Mouse (Mus musculus) lung, postnatal 0 days (tissue): ENCODE results near the gene Gucy2g. TPM values are rescaled to one million over a fixed set of nuclear protein-coding genes. Genes with fewer than 3 reads are reported as not detected.

Experiments used
- ATAC-seq: fragments of 200-750 bp; cut with Nextera tagmentation; 2 replicates; pipeline ENCODE4 v1.8.0; 2017; ENCODE audit warnings: moderate library complexity
- DNase-seq: peaks from one replicate; pipeline ENCODE4 v3.0.0-alpha.2; 2016; ENCODE audit warnings: low spot score
- H3K27ac ChIP-seq: fragments of 300-500 bp; sonication (generic); 2 replicates; pipeline ENCODE4 v1.5.1; 2014; ENCODE audit warnings: antibody characterized with exemption, mild to moderate bottlenecking, low read length, mixed read lengths
- H3K27me3 ChIP-seq: fragments of 300-500 bp; sonication (generic); replicated peaks from 2 replicates; pipeline ENCODE4 v1.6.1; 2014; ENCODE audit warnings: low read length, mixed read lengths; ENCODE audit not compliant: insufficient read depth
- H3K36me3 ChIP-seq: fragments of 300-500 bp; sonication (generic); 2 replicates; pipeline ENCODE4 v1.6.1; 2014; ENCODE audit warnings: low read length, mixed read lengths; ENCODE audit not compliant: insufficient read depth
- H3K4me1 ChIP-seq: fragments of 300-500 bp; sonication (generic); 2 replicates; pipeline ENCODE4 v1.6.1; 2014; ENCODE audit warnings: antibody characterized with exemption, low read depth, low read length, mixed read lengths; ENCODE audit not compliant: insufficient read depth
- H3K4me2 ChIP-seq: fragments of 300-500 bp; sonication (generic); replicated peaks from 2 replicates; pipeline ENCODE4 v1.6.1; 2014; ENCODE audit warnings: low read depth, mild to moderate bottlenecking, low read length, moderate library complexity, mixed read lengths
- H3K4me3 ChIP-seq: fragments of 300-500 bp; sonication (generic); 2 replicates; pipeline ENCODE4 v1.5.1; 2014; ENCODE audit warnings: low read depth, low read length
- H3K9ac ChIP-seq: fragments of 300-500 bp; sonication (generic); replicated peaks from 2 replicates; pipeline ENCODE4 v1.6.1; 2014; ENCODE audit warnings: low read depth, mild to moderate bottlenecking
- H3K9me3 ChIP-seq: fragments of 300-500 bp; sonication (generic); 2 replicates; pipeline ENCODE4 v1.6.1; 2016; ENCODE audit warnings: low read length, mixed read lengths
- CTCF ChIP-seq: IDR thresholded peaks from 2 replicates; pipeline ENCODE4 v1.5.1; 2016; ENCODE audit warnings: antibody characterized with exemption, mild to moderate bottlenecking
- EP300 ChIP-seq: IDR thresholded peaks from 2 replicates; pipeline ENCODE4 v1.6.1; 2016; ENCODE audit warnings: antibody characterized with exemption, mild to moderate bottlenecking, control low read depth
- WGBS: fragments of 180-500 bp; shearing (Covaris S2); extraction: QIAGEN DNeasy Blood & Tissue Kit; methylation state at CpG from one replicate; pipeline ENCODE4 v1.1.7; 2014; 5-methylcytosine and 5-hydroxymethylcytosine counted together
- polyA plus RNA-seq: library from polyadenylated mRNA; unstranded; fragments of >200 nt; fragmentation: Nextera tagmentation; extraction: Ambion mirVana; gene quantifications from 2 replicates; pipeline ENCODE4 v1.2.1, GENCODE M21; 2015

The Gucy2g gene
- polyA plus RNA-seq, 1 experiment from 2014 or later: 0.05 TPM

DNA sequence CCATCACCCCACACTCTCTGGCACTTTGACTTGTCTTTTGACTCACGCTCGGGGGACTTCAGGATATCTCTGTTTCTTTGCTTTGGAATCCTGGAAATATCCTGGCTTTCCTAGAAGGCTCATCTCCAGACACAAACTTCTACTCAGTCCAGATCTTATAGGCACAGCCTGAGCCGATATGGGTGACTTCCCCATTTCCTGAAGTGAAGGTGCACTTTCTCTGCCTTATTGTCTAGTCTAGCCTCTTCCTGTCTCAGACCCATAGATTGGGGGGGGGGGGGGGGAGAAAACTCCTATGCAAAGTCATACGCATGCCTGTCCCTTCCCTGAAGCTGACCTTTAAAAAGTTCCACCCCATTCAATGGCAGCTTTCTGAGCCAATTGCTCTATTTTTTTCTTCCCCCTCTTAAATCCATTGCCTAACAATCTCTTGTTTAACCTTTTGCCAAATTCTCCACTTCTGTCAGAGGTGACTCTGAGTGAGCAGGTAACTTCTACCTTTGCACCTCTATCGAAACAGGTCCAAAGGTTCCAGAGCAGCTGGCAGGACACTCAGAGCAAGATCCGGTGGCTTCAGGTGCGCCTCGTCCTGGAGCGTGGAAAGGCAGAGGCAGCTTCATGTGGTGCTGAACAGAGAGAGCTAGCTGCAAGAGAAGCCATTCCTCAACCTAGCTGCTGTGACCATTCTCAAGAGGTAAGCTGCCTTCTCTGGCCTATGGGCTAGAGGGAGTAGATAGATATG lies 10.5 kb upstream of the Gucy2g start, which contains the start of gene Acsl5:
TSS of gene Acsl5 (plus strand) at position 556 of the 742 bp plus-strand sequence.
- DNase-seq: no peak
- no peak for TF ChIP-seq CTCF
- no peak for TF ChIP-seq EP300
- Histone ChIP-seq H3K27ac (no peak within 1 kb of the TSS), H3K27me3 (no peaks in the 10 kb centered on the region), H3K9ac (no peak within 1 kb of the TSS), H3K4me3 (no peak within 1 kb of the TSS), H3K36me3 (no peaks in the 10 kb centered on the region), H3K4me2 (peak within 1 kb of the TSS; percentile 81; the same call in 1 of the 2 replicates), H3K4me1 (peaks cover 12% of the 10 kb centered on the region), H3K9me3 (no peaks in the 10 kb centered on the region)
- ATAC-seq: no peak
- 77% methylated on average over 9 of the region's 9 CpGs for WGBS

DNA sequence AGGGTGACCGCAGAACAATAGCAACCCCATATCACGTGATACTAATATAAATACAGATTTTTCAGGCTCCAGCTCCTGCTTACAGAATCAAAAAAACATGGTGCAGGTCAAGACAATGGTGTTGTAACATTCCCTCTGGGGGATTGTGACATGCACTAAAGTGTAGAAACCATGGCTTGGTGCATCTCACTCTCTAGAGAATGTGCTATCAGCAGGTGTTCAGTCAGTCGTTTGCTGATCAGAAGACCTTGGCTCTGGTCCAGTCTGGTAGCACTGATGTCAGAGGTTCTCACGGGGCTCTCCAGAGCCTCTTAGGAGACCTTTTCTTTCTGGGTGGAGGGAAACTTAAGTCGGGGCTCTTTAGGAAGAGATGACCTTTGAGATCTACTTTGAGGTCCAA lies 9.4 kb upstream of the Gucy2g start:
- H3K4me3 ChIP-seq: no peak overlapping the region
- TF ChIP-seq CTCF (no peak), EP300 (no peak)

DNA sequence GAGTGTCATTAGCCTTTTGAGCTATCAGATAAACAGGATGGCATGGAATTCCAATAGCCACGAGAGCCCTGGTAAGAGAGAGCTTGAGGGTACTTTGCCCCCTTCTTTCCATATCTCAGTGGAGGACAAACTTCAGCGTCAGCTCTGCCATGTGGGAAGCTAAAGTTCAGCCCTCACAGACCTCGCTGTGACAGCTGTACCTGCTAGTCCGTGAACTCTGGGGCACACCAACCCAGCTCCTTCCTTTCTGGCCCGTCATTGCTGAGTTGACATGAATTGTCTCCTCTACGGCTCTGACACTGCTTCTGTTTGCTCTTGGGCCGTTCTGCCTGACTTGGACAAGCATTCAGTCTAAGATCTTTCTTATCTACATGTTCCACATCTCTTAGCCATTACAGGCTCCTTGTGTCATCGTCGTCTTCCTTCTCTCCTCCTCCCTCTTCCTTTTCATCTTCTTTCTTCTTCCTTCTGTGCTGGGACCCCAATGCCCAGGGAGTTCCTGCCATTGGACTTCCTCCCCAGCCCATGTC lies 7.0 kb upstream of the Gucy2g start:
- 30% methylated on average over 9 of the region's 9 CpGs for WGBS
- Histone ChIP-seq H3K36me3 (no peaks in the 10 kb centered on the region), H3K4me2 (no peak overlapping the region), H3K9ac (no peak overlapping the region), H3K4me1 (peaks cover 9% of the 10 kb centered on the region; the same call in 1 of the 2 replicates), H3K27ac (no peak overlapping the region), H3K4me3 (no peak overlapping the region), H3K9me3 (no peaks in the 10 kb centered on the region), H3K27me3 (no peaks in the 10 kb centered on the region)
- TF ChIP-seq CTCF: no peak
- no peak for TF ChIP-seq EP300
- DNase-seq (no peak), ATAC-seq (no peak)

More for the DNA sequence above, 9.4 kb upstream of the Gucy2g start:
- no peak overlapping the region for H3K9ac ChIP-seq
- no peaks in the 10 kb centered on the region for H3K36me3 ChIP-seq
- no peak overlapping the region for H3K4me2 ChIP-seq
- H3K27ac ChIP-seq: no peak overlapping the region
- DNase-seq (no peak), ATAC-seq (no peak)
- H3K9me3 ChIP-seq: no peaks in the 10 kb centered on the region
- H3K4me1 ChIP-seq: peaks cover 14% of the 10 kb centered on the region
- H3K27me3 ChIP-seq: no peaks in the 10 kb centered on the region
- WGBS: 58% methylated on average over 5 of the region's 5 CpGs

DNA sequence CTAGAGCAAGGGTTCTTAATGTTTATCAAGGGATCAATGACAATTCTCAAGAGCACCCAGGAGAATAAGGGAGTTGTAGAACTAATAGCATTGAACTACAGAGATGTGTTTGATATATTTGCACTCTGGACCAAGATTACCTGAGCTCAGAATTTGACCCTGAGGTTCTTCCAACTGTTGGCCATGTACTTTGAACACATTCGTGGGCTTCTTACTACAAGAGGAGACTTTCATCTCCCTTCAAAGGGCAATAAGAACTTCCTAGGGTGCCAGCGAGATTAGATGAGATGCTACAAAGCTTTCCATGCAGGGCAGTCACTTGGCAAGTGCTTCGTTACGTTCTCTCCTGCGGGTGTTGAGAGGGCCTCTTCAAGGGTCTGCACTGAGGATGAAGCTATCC lies 6.5 kb upstream of the Gucy2g start:
- Histone ChIP-seq H3K9me3 (no peaks in the 10 kb centered on the region), H3K4me1 (peaks cover 9% of the 10 kb centered on the region; the same call in 1 of the 2 replicates), H3K36me3 (no peaks in the 10 kb centered on the region), H3K4me2 (no peak overlapping the region), H3K27ac (no peak overlapping the region), H3K27me3 (no peaks in the 10 kb centered on the region), H3K9ac (no peak overlapping the region), H3K4me3 (no peak overlapping the region)
- ATAC-seq (no peak), DNase-seq (no peak)
- WGBS: 64% methylated on average over 5 of the region's 5 CpGs
- no peak for TF ChIP-seq CTCF
- 0 out of 2 replicates have a peak, but pooled peaks have one; percentile 8 for TF ChIP-seq EP300

DNA sequence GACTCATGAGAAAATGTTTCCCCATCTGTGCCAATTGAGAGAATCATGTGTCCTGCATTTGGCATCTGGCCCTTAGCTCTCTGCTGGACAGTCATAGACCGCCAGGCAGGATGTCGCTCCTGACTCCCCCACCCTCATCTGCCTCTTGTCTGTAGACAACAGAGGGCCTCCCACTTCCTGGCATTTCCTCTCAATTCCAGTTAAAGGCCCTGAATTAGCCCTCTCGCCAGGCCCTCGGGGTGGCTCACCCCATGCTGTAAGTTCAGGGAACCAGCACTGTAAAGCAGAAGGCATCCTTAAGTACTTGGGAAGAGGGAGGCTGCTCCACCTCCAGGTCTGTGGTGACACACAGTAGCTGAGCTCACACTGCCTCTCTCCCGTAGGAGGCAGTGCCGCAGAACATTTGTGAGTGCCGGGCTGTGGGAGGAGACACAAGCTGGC lies 3.8 kb upstream of the Gucy2g start:
- Histone ChIP-seq H3K4me2 (no peak overlapping the region; the same call in 1 of the 2 replicates), H3K9ac (no peak overlapping the region), H3K9me3 (no peaks in the 10 kb centered on the region), H3K4me1 (peaks cover 9% of the 10 kb centered on the region; the same call in 1 of the 2 replicates), H3K27me3 (no peaks in the 10 kb centered on the region), H3K4me3 (no peak overlapping the region), H3K27ac (peak overlapping the region; percentile 82), H3K36me3 (no peaks in the 10 kb centered on the region)
- TF ChIP-seq CTCF: peak; percentile 75
- peak; percentile 63; the same call in 1 of the 2 replicates for TF ChIP-seq EP300
- peak; percentile 92 for DNase-seq
- ATAC-seq: peak; percentile 96
- WGBS: 4% methylated on average over 7 of the region's 7 CpGs

DNA sequence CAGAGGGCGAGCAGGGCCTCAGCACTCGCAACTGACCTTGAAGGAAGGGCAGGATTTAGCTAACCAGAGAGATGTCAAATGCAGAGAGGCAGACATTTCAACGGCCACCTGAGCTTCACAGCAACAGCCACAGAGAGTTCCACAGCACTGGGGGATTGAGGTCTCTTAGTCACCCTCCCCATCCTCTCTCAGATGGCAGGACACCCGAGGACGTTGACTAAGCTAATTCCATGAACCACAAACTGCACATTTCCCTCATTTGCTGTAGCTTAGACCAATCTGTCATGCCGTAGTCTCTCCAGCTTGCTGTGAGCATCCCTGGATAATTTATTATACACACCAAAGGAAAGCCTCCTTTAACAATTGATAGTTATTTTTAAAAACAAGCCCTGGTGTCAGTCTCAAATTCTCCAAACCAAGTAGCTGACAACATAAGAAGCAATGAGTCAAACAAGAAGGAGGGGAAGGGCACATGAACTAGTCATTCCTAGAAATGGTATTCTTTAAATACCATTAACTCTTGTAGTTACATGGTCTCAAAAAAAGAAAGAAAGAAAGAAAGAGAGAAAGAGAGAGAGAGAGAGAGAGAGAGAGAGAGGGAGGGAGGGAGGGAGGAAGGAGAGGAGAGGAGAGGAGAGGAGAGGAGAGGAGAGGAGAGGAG lies 1.1 kb downstream of the Gucy2g start:
- DNase-seq: no peak

More for the DNA sequence above, 1.1 kb downstream of the Gucy2g start:
- H3K27me3 ChIP-seq: no peaks in the 10 kb centered on the region
- H3K36me3 ChIP-seq: no peaks in the 10 kb centered on the region
- no peaks in the 10 kb centered on the region for H3K4me1 ChIP-seq
- no peak overlapping the region for H3K4me2 ChIP-seq
- no peaks in the 10 kb centered on the region for H3K9me3 ChIP-seq
- WGBS: 68% methylated on average over 6 of the region's 6 CpGs
- no peak for ATAC-seq
- no peak overlapping the region for H3K4me3 ChIP-seq
- H3K27ac ChIP-seq: no peak overlapping the region
- no peak overlapping the region for H3K9ac ChIP-seq
- TF ChIP-seq CTCF (no peak), EP300 (no peak)
